In genomic region chr17:24012921-24013320, GRCm38 (mm10) we compare ENCODE assay signal across 34 mouse cellular contexts. TPM values are rescaled to one million over a fixed set of nuclear protein-coding genes. Genes with fewer than 3 reads are reported as not detected.
DNase-seq lines count a peak whose midpoint lies in the region; ATAC-seq and TF ChIP-seq lines count a peak whose summit lies in the region.
"Had no signal": no experiment of that assay in that cellular context is flagged by ENCODE, and none has a peak within 500 bp of the region (broad histone marks: within the 10 kb centered on the region; RNA-seq: fewer than 3 reads in every experiment).

No protein-coding gene starts in this region.

- H3K27ac ChIP-seq in midbrain, embryonic 11.5 days (ENCODE audit: low read depth, low read length): no peak overlapping the region
- no peak overlapping the region for H3K27ac ChIP-seq in midbrain, embryonic 16.5 days (ENCODE audit: low read length)
- H3K27ac ChIP-seq in small intestine, adult 2 months (ENCODE audit: insufficient read depth, low read depth, low read length): peak overlapping the region; percentile 55; the same call in 1 of the 2 replicates
- H3K27ac ChIP-seq: embryonic facial prominence, embryonic 15.5 days; heart, embryonic 15.5 days; hindbrain, embryonic 10.5 days; hindbrain, embryonic 13.5 days had no signal

- no peak for TF ChIP-seq CTCF in brain, embryonic 14.5 days (IDR thresholded peaks at IDR 0.05; ENCODE audit: borderline replicate concordance, extremely low read depth, insufficient read depth, insufficient read length)
- no peak for TF ChIP-seq CTCF in small intestine, adult 2 months (IDR thresholded peaks at IDR 0.05; ENCODE audit: extremely low read depth, insufficient read length, insufficient replicate concordance, low read depth, low read length)

- no peak overlapping the region for H3K9ac ChIP-seq in midbrain, embryonic 11.5 days (ENCODE audit: low read length)
- H3K9ac ChIP-seq in midbrain, embryonic 16.5 days (ENCODE audit: low read depth, low read length): no peak overlapping the region
- H3K9ac ChIP-seq: embryonic facial prominence, embryonic 15.5 days; forebrain, postnatal 0 days; heart, embryonic 12.5 days; heart, embryonic 15.5 days; hindbrain, embryonic 13.5 days had no signal

- DNase-seq in midbrain, embryonic 11.5 days (ENCODE audit: low spot score, missing footprints): peak; percentile 64
- DNase-seq in MN1 (ENCODE audit: low spot score): peak; percentile 13
- peak; percentile 5 for DNase-seq in brain, embryonic 14.5 days (ENCODE audit: low read depth)
- DNase-seq in thymus, postnatal 25 days: no peak
- DNase-seq in frontal cortex, postnatal 10 days (ENCODE audit: low spot score in 2 of 2): no peak
- no peak for DNase-seq in right cerebral cortex, postnatal 14 days
- DNase-seq: adrenal gland, postnatal 10 days; cerebellum, adult 11-12 months; cerebellum, adult 8-10 months; cerebellum, postnatal 10 days; cerebellum, postnatal 36 days; embryo, embryonic 11 days; forebrain, postnatal 0 days; gastrocnemius, postnatal 25 days; heart, adult 18-20 months; heart, postnatal 10 days; heart, postnatal 36 days had no signal

- WGBS in midbrain, embryonic 11.5 days: 74% methylated on average over 2 of the region's 2 CpGs
- 80% methylated on average over 2 of the region's 2 CpGs for WGBS in midbrain, embryonic 16.5 days
- 42% methylated on average over 2 of the region's 2 CpGs for WGBS in small intestine, adult 2 months

- no peaks in the 10 kb centered on the region for H3K36me3 ChIP-seq in midbrain, embryonic 11.5 days (ENCODE audit: control insufficient read depth, insufficient read depth, low read length)
- H3K36me3 ChIP-seq in midbrain, embryonic 16.5 days (ENCODE audit: control insufficient read depth, insufficient read depth, low read length): no peaks in the 10 kb centered on the region
- H3K36me3 ChIP-seq in small intestine, adult 2 months (ENCODE audit: control insufficient read depth, insufficient read depth, low read length): no peaks in the 10 kb centered on the region
- H3K36me3 ChIP-seq: embryonic facial prominence, embryonic 15.5 days; heart, embryonic 12.5 days; heart, embryonic 15.5 days; hindbrain, embryonic 10.5 days; hindbrain, embryonic 13.5 days had no signal

- no peaks in the 10 kb centered on the region for H3K9me3 ChIP-seq in midbrain, embryonic 11.5 days (ENCODE audit: control insufficient read depth, low read length)
- 0 out of 2 replicates have a peak, but pooled peaks cover 3% of the 10 kb centered on the region for H3K9me3 ChIP-seq in midbrain, embryonic 16.5 days (replicated peaks; ENCODE audit: control insufficient read depth, low read length, poor library complexity, severe bottlenecking)
- H3K9me3 ChIP-seq: embryonic facial prominence, embryonic 15.5 days; heart, embryonic 12.5 days; heart, embryonic 15.5 days; hindbrain, embryonic 10.5 days; hindbrain, embryonic 13.5 days had no signal

- no peak for ATAC-seq in midbrain, embryonic 11.5 days (ENCODE audit: low FRiP score)
- no peak for ATAC-seq in midbrain, embryonic 16.5 days
- ATAC-seq: activated CD4-positive, CD25-positive, alpha-beta regulatory T cell, adult 4 months; forebrain, embryonic 14.5 days; forebrain, postnatal 0 days; hindbrain, embryonic 16.5 days; inflammation-experienced regulatory T-cells, adult 6 months; intestine, embryonic 16.5 days had no signal

- H3K4me1 ChIP-seq in midbrain, embryonic 11.5 days (ENCODE audit: control insufficient read depth, insufficient read depth, low read length): no peaks in the 10 kb centered on the region
- no peaks in the 10 kb centered on the region for H3K4me1 ChIP-seq in midbrain, embryonic 16.5 days (ENCODE audit: control insufficient read depth, insufficient read depth, low read length)
- peaks cover 21% of the 10 kb centered on the region for H3K4me1 ChIP-seq in small intestine, adult 2 months (ENCODE audit: control insufficient read depth, insufficient read depth, insufficient read length, low read length)
- H3K4me1 ChIP-seq: embryonic facial prominence, embryonic 15.5 days; heart, embryonic 12.5 days; heart, embryonic 15.5 days; hindbrain, embryonic 10.5 days; hindbrain, embryonic 13.5 days had no signal

- H3K4me3 ChIP-seq in midbrain, embryonic 11.5 days (ENCODE audit: low read depth, low read length): no peak overlapping the region
- no peak overlapping the region for H3K4me3 ChIP-seq in midbrain, embryonic 16.5 days (ENCODE audit: low read depth, low read length)
- H3K4me3 ChIP-seq in small intestine, adult 2 months (ENCODE audit: low read depth, low read length): no peak overlapping the region
- H3K4me3 ChIP-seq: embryonic facial prominence, embryonic 15.5 days; heart, embryonic 12.5 days; heart, embryonic 15.5 days; hindbrain, embryonic 10.5 days; hindbrain, embryonic 13.5 days had no signal

- H3K27me3 ChIP-seq in midbrain, embryonic 11.5 days (ENCODE audit: control insufficient read depth, insufficient read depth, low read length): no peaks in the 10 kb centered on the region
- H3K27me3 ChIP-seq in midbrain, embryonic 16.5 days (ENCODE audit: control insufficient read depth, insufficient read depth, low read depth, low read length): no peaks in the 10 kb centered on the region
- H3K27me3 ChIP-seq in small intestine, adult 2 months (ENCODE audit: control insufficient read depth, insufficient read depth, low read length): no peaks in the 10 kb centered on the region
- H3K27me3 ChIP-seq: embryonic facial prominence, embryonic 15.5 days; heart, embryonic 15.5 days had no signal

- no peak overlapping the region for H3K4me2 ChIP-seq in midbrain, embryonic 11.5 days
- H3K4me2 ChIP-seq in midbrain, embryonic 16.5 days (ENCODE audit: low read length): no peak overlapping the region
- H3K4me2 ChIP-seq: embryonic facial prominence, embryonic 15.5 days; heart, embryonic 12.5 days; heart, embryonic 15.5 days; hindbrain, embryonic 13.5 days had no signal

- TF ChIP-seq POLR2A in brain, embryonic 14.5 days (IDR thresholded peaks at IDR 0.05; ENCODE audit: borderline replicate concordance, extremely low read depth, insufficient read depth, insufficient read length, poor library complexity, severe bottlenecking): no peak
- TF ChIP-seq POLR2A in small intestine, adult 2 months (IDR thresholded peaks at IDR 0.05; ENCODE audit: low read depth, low read length): no peak

RNA-seq across cellular contexts. Expression of gene Prss22, which starts 15.0 kb away (rescaled TPM):
- polyA plus RNA-seq in midbrain, embryonic 11.5 days (2014; fragmentation: Nextera tagmentation; extraction: Ambion mirVana): 0.19 TPM in 1 of 2 replicates, not detected in the other
- not detected in 2 replicates for polyA plus RNA-seq in midbrain, embryonic 16.5 days (2015; fragmentation: Nextera tagmentation; extraction: Ambion mirVana)
- 0.11 TPM in 1 of 2 replicates, not detected in the other for polyA plus RNA-seq in brain, embryonic 14.5 days (2012; rRNA removed)
- 0.06 and 0.25 TPM in 2 replicates for polyA plus RNA-seq in small intestine, adult 2 months (2012; rRNA removed)
- polyA plus RNA-seq: activated CD4-positive, CD25-positive, alpha-beta regulatory T cell, adult 4 months; forebrain, embryonic 11.5 days; forebrain, embryonic 14.5 days; forebrain, postnatal 0 days; hindbrain, embryonic 13.5 days; hindbrain, embryonic 16.5 days; inflammation-experienced regulatory T-cells, adult 6 months had no signal

RNA-seq across cellular contexts. Expression of gene Prss27, which starts 25.0 kb away (rescaled TPM):
- polyA plus RNA-seq in midbrain, embryonic 11.5 days (2014; fragmentation: Nextera tagmentation; extraction: Ambion mirVana): not detected in 2 replicates
- polyA plus RNA-seq in midbrain, embryonic 16.5 days (2015; fragmentation: Nextera tagmentation; extraction: Ambion mirVana): 0.19 and 0.27 TPM in 2 replicates
- polyA plus RNA-seq in brain, embryonic 14.5 days (2012; rRNA removed): 0.10 TPM in 1 of 2 replicates, not detected in the other
- polyA plus RNA-seq in small intestine, adult 2 months (2012; rRNA removed): 3.9 and 4.0 TPM in 2 replicates
- polyA plus RNA-seq: activated CD4-positive, CD25-positive, alpha-beta regulatory T cell, adult 4 months; cortical plate, adult 2 months; embryonic facial prominence, embryonic 11.5 days; forebrain, embryonic 14.5 days; forebrain, postnatal 0 days; frontal cortex, adult 2 months; heart, embryonic 15.5 days had no signal

RNA-seq across cellular contexts. Expression of gene Prss30, which starts 32.6 kb away (rescaled TPM):
- not detected in 2 replicates for polyA plus RNA-seq in midbrain, embryonic 11.5 days (2014; fragmentation: Nextera tagmentation; extraction: Ambion mirVana)
- 0.24 TPM in 1 of 2 replicates, not detected in the other for polyA plus RNA-seq in midbrain, embryonic 16.5 days (2015; fragmentation: Nextera tagmentation; extraction: Ambion mirVana)
- 0.05 and 0.15 TPM in 2 replicates for polyA plus RNA-seq in brain, embryonic 14.5 days (2012; rRNA removed)
- 22.9 and 150 TPM in 2 replicates for polyA plus RNA-seq in small intestine, adult 2 months (2012; rRNA removed)
- polyA plus RNA-seq: embryonic facial prominence, embryonic 11.5 days; embryonic facial prominence, embryonic 15.5 days; forebrain, embryonic 11.5 days; forebrain, embryonic 14.5 days; heart, embryonic 12.5 days; heart, embryonic 15.5 days; hindbrain, embryonic 10.5 days; hindbrain, embryonic 13.5 days; hindbrain, embryonic 16.5 days had no signal

RNA-seq across cellular contexts. Expression of gene Sbpl, which starts 57.8 kb away (rescaled TPM):
- not detected in 2 replicates for polyA plus RNA-seq in midbrain, embryonic 11.5 days (2014; fragmentation: Nextera tagmentation; extraction: Ambion mirVana)
- not detected in 2 replicates for polyA plus RNA-seq in midbrain, embryonic 16.5 days (2015; fragmentation: Nextera tagmentation; extraction: Ambion mirVana)
- not detected in 2 replicates for polyA plus RNA-seq in brain, embryonic 14.5 days (2012; rRNA removed)
- not detected in 2 replicates for polyA plus RNA-seq in small intestine, adult 2 months (2012; rRNA removed)
- polyA plus RNA-seq: activated CD4-positive, CD25-positive, alpha-beta regulatory T cell, adult 4 months; cortical plate, adult 2 months; embryonic facial prominence, embryonic 11.5 days; embryonic facial prominence, embryonic 15.5 days; forebrain, embryonic 11.5 days; forebrain, embryonic 14.5 days; forebrain, postnatal 0 days; frontal cortex, adult 2 months; gonadal fat pad, adult 2 months; heart, embryonic 12.5 days; heart, embryonic 15.5 days; hindbrain, embryonic 10.5 days; hindbrain, embryonic 13.5 days; hindbrain, embryonic 16.5 days; inflammation-experienced regulatory T-cells, adult 6 months; intestine, embryonic 16.5 days had no signal

Comparison
In these comparisons a context has a peak if more than half of its experiments do, and no peak if none do; other contexts are left out.
1. DNase-seq: peak in midbrain, embryonic 11.5 days (single experiment), MN1 (single experiment) and brain, embryonic 14.5 days (single experiment); none in thymus, postnatal 25 days (single experiment), frontal cortex, postnatal 10 days (0 of 2) and right cerebral cortex, postnatal 14 days (single experiment).
2. RNA of gene Prss30, which starts 32.6 kb away (polyA plus RNA-seq): 22.9 to 150 TPM in small intestine, adult 2 months; 0.24 TPM in midbrain, embryonic 16.5 days, 0.05 to 0.15 TPM in brain, embryonic 14.5 days and not detected in midbrain, embryonic 11.5 days; every median in the first group is over 10 times any median in the second.